Mouse (Mus musculus): Measurements from ENCODE around the gene Llgl2.

DNA sequence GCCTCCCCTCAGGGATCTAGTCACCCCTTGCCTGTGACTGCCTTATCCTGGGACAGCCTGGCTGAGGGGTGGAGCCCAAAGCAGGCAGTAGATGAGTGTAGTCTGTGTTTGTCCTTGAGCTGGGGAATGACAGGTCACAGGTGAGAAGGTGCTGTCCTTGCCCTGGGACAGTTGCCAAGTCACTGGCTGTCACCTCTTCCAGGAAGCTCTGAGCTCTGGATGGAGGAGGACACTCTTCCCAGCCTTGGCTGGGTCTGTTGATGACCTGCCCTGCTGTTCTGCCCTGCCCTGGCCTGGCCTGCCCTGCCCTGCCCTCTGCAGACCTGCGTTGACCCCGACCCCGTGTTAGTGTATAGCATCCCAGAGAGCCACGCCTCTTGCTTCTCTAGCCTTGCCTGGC lies 48.6 kb downstream of the Llgl2 start:
- TF ChIP-seq CTCF (IDR thresholded peaks at IDR 0.05; ENCODE audit: low read depth, low read length) (no peak), POLR2A (IDR thresholded peaks at IDR 0.05; ENCODE audit: extremely low read depth, insufficient read depth, low read length) (no peak)

Measured in liver, adult 2 months (tissue).